Mouse (Mus musculus): Measurements from ENCODE around the gene Cap2. TPM values are rescaled to one million over a fixed set of nuclear protein-coding genes. Genes with fewer than 3 reads are reported as not detected.

Cap2 gene
- polyA plus RNA-seq, 1 experiment from 2014 or later, result 172 TPM

DNA sequence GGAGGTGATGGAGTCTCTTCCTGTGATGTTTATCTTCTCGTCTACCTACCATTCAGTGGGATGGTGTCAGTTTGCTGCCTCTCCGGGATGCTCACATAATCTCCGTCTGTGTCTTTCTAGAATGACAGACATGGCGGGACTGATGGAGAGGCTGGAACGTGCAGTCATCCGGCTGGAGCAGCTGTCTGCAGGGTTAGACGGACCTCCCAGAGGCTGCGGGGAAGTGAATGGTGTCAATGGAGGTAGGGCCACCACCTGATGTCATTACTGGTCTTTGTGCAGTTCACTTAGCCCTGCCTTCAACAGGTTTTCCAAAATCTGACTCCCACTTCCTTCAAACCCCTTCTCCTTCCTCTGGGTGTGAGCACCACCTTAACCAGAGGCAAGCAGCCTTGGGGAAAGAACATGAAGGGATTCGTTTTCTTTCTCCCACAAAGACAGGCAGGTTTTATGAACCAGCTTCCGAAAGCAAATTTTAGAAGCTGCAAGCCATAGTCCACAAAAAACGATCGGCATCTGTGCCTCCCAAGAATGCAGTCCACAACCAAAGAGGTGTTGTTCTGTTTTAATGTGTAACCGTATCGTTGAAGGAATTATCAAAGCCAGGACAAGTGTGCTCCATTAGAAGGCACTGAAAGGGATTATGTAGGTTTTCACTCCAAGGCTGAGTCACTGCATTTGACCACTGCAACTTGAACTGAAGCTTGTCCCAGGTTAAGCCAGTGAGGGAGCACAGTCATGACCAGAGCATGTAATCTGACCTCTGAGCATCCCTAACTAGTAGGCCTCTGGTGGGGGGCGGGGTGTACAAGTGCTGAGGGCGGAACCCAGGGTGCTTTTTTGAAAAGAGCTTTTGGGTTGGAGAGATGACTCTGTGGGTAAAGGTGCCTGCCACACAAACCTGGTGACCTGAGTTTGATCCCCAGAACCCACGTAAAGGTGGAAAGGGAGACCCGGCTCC lies 23.9 kb downstream of the Cap2 start:
- peak overlapping the region; percentile 93 for H3K27ac ChIP-seq

DNA sequence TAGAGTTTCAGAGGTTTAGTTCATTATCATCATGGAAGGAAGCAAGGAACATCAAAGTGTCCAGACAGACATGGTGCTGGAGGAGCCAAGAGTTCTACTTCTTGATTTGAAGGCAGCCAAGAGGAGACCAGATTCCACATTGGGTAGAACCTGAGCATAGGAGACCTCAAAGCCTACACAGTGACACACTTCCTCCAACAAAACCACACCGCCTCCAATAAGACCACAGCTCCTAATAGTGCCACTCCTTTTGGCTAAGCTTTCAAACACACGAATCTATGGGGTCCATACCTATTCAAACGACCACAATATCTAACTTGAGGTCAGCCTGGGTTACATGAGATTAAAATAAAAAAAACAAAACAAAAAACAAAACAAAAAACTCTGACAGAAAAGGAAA lies 25.0 kb downstream of the Cap2 start:
- Histone ChIP-seq H3K9ac (no peak overlapping the region), H3K27ac (no peak overlapping the region), H3K4me3 (no peak overlapping the region), H3K4me1 (replicated peaks) (peaks cover 53% of the 10 kb centered on the region), H3K4me2 (no peak overlapping the region), H3K9me3 (replicated peaks) (no peaks in the 10 kb centered on the region), H3K36me3 (peaks cover 10% of the 10 kb centered on the region), H3K27me3 (no peaks in the 10 kb centered on the region)
- no peak for ATAC-seq (replicated peaks; ENCODE audit: insufficient number of reproducible peaks, insufficient read depth, low FRiP score, low read depth)
- WGBS, result 81% methylated on average over 3 of the region's 3 CpGs

More for the DNA sequence above, 23.9 kb downstream of the Cap2 start:
- peaks cover 6% of the 10 kb centered on the region for H3K36me3 ChIP-seq
- H3K9ac ChIP-seq, result no peak overlapping the region
- H3K9me3 ChIP-seq (replicated peaks), result no peaks in the 10 kb centered on the region
- no peak overlapping the region for H3K4me3 ChIP-seq
- 79% methylated on average over 18 of the region's 18 CpGs for WGBS
- no peak overlapping the region for H3K4me2 ChIP-seq
- H3K4me1 ChIP-seq (replicated peaks), result peaks cover 53% of the 10 kb centered on the region
- no peaks in the 10 kb centered on the region for H3K27me3 ChIP-seq
- no peak for ATAC-seq (replicated peaks; ENCODE audit: insufficient number of reproducible peaks, insufficient read depth, low FRiP score, low read depth)

DNA sequence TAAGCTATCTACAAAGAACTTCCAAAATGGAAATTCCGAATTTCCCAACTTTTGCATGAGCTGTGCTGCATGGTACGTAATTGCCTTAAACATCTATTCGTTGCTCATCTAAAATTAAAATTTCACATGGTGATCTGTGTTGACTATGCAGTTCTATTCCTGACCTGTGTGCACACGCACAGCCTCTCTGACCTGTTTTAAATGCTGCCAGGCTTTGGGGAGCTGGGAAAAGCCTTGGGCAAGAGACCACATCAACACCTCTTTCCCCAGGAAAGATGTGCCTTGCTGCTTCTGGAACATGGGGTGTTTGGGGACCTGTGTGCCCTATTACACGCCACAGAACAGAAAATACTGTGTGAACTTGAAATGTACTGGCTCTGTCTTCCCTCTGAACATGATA lies 25.7 kb downstream of the Cap2 start:
- no peak overlapping the region for H3K9ac ChIP-seq
- H3K4me3 ChIP-seq, result no peak overlapping the region
- no peak overlapping the region for H3K4me2 ChIP-seq
- H3K27ac ChIP-seq, result no peak overlapping the region
- no peak for ATAC-seq (replicated peaks; ENCODE audit: insufficient number of reproducible peaks, insufficient read depth, low FRiP score, low read depth)
- no peaks in the 10 kb centered on the region for H3K27me3 ChIP-seq
- peaks cover 11% of the 10 kb centered on the region for H3K36me3 ChIP-seq
- WGBS, result 85% methylated on average over 5 of the region's 5 CpGs
- no peaks in the 10 kb centered on the region for H3K9me3 ChIP-seq (replicated peaks)
- H3K4me1 ChIP-seq (replicated peaks), result peaks cover 49% of the 10 kb centered on the region

DNA sequence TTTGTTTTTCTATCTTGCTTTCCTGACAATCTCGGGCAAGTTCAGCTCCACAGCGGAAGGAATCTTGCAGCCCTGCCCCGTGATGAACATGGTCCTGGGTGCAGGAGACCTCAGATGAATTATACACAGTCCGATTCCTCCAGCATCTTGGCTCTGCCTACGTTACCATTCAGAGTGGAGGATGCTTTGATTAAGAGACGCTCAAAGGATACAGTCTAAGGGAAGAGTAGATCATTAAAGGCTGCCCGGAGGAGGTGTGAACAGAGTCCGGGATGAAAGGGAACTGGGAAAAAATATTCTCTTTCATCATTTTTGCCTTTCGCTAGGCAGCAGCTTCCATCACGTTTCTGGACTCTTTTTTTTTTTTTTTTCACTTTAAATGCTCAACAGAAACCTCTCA lies 27.4 kb downstream of the Cap2 start:
- Histone ChIP-seq H3K9me3 (replicated peaks) (no peaks in the 10 kb centered on the region), H3K27ac (no peak overlapping the region), H3K4me2 (no peak overlapping the region), H3K36me3 (peaks cover 16% of the 10 kb centered on the region), H3K9ac (no peak overlapping the region), H3K27me3 (no peaks in the 10 kb centered on the region), H3K4me3 (no peak overlapping the region), H3K4me1 (replicated peaks) (peaks cover 36% of the 10 kb centered on the region)
- ATAC-seq (replicated peaks; ENCODE audit: insufficient number of reproducible peaks, insufficient read depth, low FRiP score, low read depth), result no peak
- WGBS, result 64% methylated on average over 10 of the region's 10 CpGs

DNA sequence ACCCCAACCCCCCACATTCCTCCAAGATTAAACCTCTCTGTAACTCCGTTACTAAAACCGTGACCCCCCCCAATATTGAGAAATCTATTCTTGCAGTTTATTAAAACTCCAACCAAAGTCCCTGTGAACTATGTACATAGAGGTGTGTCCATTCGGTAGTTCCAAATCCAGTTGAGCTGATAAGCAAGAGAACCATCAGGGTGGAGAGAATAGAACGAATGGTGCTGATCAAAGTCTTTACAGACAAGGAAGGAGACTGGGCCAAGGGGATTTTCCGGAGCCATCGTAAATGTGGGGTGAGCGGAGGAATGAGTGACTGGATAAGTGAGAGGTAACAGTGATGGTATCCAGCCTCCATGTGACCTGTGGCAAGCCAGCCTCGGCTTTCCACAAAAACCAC lies 28.9 kb downstream of the Cap2 start:
- no peak for ATAC-seq (replicated peaks; ENCODE audit: insufficient number of reproducible peaks, insufficient read depth, low FRiP score, low read depth)
- peak overlapping the region; percentile 66; the same call in 1 of the 2 replicates for H3K27ac ChIP-seq
- peaks cover 16% of the 10 kb centered on the region for H3K36me3 ChIP-seq
- H3K9ac ChIP-seq, result no peak overlapping the region
- H3K9me3 ChIP-seq (replicated peaks), result no peaks in the 10 kb centered on the region
- no peaks in the 10 kb centered on the region for H3K27me3 ChIP-seq
- H3K4me1 ChIP-seq (replicated peaks), result peaks cover 30% of the 10 kb centered on the region
- no peak overlapping the region for H3K4me2 ChIP-seq
- WGBS, result 48% methylated on average over 8 of the region's 8 CpGs
- no peak overlapping the region for H3K4me3 ChIP-seq

DNA sequence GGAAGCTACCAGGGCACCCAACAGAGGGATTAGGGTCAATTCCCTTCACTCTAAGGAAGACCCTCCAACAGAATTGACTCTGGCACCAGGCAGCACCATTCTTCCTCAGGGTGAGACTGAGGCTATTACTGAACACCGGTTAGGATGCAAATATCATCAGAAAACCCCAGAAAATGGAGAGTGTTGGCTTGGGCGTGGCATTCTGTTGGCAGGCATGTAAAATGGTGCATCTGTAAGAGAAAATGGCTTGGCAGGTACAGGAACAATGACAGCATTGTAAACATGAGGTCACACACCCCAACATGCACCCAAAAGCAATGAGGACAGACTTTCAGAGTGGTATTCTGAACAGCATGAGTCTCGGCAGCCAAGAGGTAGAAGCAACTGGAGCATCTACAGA lies 30.0 kb downstream of the Cap2 start:
- H3K9ac ChIP-seq, result no peak overlapping the region
- WGBS, result 86% methylated on average over 3 of the region's 3 CpGs
- 0 out of 2 replicates have a peak, but pooled peaks cover 10% of the 10 kb centered on the region for H3K36me3 ChIP-seq
- H3K4me1 ChIP-seq (replicated peaks), result peaks cover 25% of the 10 kb centered on the region
- no peak overlapping the region for H3K27ac ChIP-seq
- no peak for ATAC-seq (replicated peaks; ENCODE audit: insufficient number of reproducible peaks, insufficient read depth, low FRiP score, low read depth)
- no peak overlapping the region for H3K4me3 ChIP-seq
- no peaks in the 10 kb centered on the region for H3K27me3 ChIP-seq
- no peaks in the 10 kb centered on the region for H3K9me3 ChIP-seq (replicated peaks)
- H3K4me2 ChIP-seq, result no peak overlapping the region

DNA sequence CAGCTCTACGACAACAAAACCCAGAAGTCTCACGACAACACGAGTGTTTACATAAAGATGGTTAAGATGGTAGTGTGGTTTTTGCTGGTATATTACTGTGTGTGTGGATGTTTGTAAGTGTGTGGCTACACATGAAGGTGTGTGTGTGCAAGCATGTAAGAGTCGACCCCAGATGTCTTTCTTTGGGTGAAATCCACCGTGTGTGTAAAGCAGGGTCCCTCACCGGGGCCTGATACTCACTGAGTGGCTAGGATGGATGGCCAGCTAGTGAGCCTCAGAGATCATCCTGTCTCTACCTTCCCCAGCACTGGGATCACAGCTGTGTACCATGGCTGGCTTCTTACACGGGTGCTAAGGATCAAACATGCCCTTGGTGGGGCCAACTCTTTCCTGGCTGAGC lies 30.6 kb downstream of the Cap2 start:
- Histone ChIP-seq H3K9me3 (replicated peaks) (no peaks in the 10 kb centered on the region), H3K9ac (no peak overlapping the region), H3K27me3 (no peaks in the 10 kb centered on the region), H3K4me2 (no peak overlapping the region), H3K4me3 (no peak overlapping the region), H3K4me1 (replicated peaks) (peaks cover 25% of the 10 kb centered on the region), H3K36me3 (0 out of 2 replicates have a peak, but pooled peaks cover 10% of the 10 kb centered on the region), H3K27ac (no peak overlapping the region)
- ATAC-seq (replicated peaks; ENCODE audit: insufficient number of reproducible peaks, insufficient read depth, low FRiP score, low read depth), result no peak
- WGBS, result 86% methylated on average over 7 of the region's 7 CpGs

DNA sequence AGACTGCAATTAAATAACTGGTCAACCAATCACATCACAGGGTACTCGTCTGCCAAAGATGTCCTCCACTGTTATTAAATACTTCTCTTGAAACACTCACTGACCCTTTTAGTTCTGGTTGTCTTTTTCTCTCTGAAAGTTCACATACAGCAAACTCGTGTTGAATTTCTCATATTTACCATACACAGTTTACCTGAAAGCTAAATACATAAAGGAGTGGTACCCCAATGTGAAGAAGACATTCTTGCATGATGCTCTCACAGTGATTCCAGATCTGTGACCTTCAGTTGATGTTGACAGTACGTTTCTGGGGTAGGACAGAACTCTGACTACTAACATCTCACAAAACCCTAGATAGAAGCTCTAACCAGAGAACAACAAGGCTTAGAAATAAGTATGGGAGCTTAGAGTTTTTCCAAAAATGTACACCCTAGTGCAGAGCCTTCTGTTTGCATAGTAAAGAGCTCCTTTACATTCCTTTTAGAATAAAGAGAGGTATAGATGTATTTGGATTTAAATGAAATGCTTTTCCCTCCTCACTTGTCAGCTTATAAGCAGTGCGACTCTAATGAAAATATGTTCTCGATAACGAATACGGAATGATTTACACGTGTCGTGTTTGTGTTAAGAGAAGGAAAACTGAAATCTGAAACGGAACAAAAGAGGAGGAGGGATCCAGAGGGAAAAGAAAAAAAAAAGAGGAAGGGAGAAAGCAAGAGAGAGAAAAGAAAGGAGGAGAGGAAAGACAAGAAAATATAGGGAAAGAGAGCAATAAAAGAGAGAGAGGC lies 31.9 kb downstream of the Cap2 start:
- ATAC-seq (replicated peaks; ENCODE audit: insufficient number of reproducible peaks, insufficient read depth, low FRiP score, low read depth), result no peak
- no peak overlapping the region for H3K4me3 ChIP-seq
- 62% methylated on average over 10 of the region's 10 CpGs for WGBS
- H3K4me2 ChIP-seq, result no peak overlapping the region
- no peaks in the 10 kb centered on the region for H3K27me3 ChIP-seq
- no peak overlapping the region for H3K9ac ChIP-seq
- peaks cover 29% of the 10 kb centered on the region for H3K4me1 ChIP-seq (replicated peaks)
- 0 out of 2 replicates have a peak, but pooled peaks cover 10% of the 10 kb centered on the region for H3K36me3 ChIP-seq
- H3K9me3 ChIP-seq (replicated peaks), result no peaks in the 10 kb centered on the region
- H3K27ac ChIP-seq, result peak overlapping the region; percentile 58

DNA sequence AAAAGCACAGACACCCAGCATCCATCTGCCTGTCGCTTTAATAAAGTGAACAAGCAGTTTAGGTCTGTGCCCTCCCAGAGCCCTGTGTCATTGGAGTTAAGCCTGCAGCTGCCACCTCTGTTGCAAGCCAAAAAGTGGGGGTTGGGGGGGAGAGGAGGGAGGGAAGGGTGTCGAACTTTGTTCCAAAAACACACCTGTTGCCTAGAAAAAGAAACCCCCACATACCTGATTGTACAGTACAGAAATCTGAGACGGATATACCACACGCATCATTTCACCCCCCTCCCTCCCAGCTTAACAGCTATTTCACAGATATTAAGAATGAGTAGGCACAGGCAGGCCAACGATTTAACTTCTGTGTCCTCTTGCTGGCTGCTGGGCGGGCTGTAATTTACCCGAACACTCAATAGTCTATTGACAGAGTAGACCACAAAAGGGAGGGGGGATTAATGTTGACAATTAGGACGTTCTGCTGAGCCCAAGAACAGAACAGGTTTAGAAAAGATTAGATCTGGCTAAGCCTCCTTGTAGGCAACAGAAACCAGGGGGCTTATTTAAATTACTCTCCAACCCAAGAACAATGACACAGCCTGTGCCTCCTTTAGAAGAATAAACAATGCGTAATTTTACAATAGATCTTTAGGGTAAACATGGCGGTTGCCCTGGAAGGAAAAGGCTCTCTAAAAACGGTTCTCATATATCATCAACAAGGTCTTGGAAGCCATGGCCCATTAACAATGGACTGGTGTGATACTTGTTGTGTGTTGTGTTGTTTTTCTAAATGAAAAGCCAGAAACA lies 32.7 kb downstream of the Cap2 start:
- no peak overlapping the region for H3K4me2 ChIP-seq
- H3K27me3 ChIP-seq, result no peaks in the 10 kb centered on the region
- no peak overlapping the region for H3K9ac ChIP-seq
- no peak for ATAC-seq (replicated peaks; ENCODE audit: insufficient number of reproducible peaks, insufficient read depth, low FRiP score, low read depth)
- H3K9me3 ChIP-seq (replicated peaks), result no peaks in the 10 kb centered on the region
- H3K36me3 ChIP-seq, result 0 out of 2 replicates have a peak, but pooled peaks cover 11% of the 10 kb centered on the region
- WGBS, result 44% methylated on average over 11 of the region's 11 CpGs
- peak overlapping the region; percentile 58 for H3K27ac ChIP-seq
- H3K4me1 ChIP-seq (replicated peaks), result peaks cover 29% of the 10 kb centered on the region
- no peak overlapping the region for H3K4me3 ChIP-seq

DNA sequence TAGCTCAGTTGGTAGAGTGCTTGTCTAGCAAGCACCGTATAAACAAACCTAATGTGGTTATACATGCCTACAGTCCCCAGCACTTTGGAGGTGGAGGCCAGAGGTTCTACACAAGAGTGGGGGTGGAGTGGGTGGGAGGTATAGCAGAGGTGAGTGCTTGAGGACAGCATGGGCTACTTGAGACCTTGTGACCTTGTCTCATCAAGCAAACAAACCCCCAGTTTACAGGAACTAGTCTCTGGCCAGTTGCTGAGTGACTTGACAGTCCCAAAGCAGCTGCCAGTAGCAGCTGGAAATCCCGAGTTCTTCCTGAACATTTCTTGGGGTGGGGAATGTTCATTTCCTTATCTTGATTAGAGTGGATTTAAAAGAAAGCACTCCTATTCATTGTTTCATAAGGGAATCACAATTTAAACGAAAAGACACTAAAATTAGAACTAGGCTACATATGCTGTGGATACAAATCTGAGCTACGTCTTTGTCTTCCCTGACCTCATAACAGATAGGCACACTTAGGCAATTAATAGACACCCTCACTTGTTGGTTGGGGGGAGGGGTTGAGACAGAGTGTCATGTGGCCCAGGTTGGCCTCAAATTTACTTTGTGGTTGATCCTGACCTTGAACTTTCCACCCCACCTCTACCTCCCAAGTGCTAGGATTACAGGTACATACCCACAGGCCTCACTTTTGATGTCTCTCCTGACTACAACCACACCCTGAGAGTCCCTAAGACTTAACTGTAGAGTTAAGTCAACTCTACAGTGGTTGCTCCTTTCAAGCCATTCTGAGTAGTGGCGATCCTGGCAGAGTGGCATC lies 33.5 kb downstream of the Cap2 start:
- 62% methylated on average over 5 of the region's 5 CpGs for WGBS
- no peak for ATAC-seq (replicated peaks; ENCODE audit: insufficient number of reproducible peaks, insufficient read depth, low FRiP score, low read depth)
- Histone ChIP-seq H3K27ac (no peak overlapping the region), H3K36me3 (0 out of 2 replicates have a peak, but pooled peaks cover 15% of the 10 kb centered on the region), H3K9ac (no peak overlapping the region), H3K4me2 (no peak overlapping the region), H3K4me1 (replicated peaks) (peaks cover 22% of the 10 kb centered on the region), H3K9me3 (replicated peaks) (no peaks in the 10 kb centered on the region), H3K4me3 (no peak overlapping the region), H3K27me3 (no peaks in the 10 kb centered on the region)

Measured in heart, embryonic 15.5 days (tissue).